Mouse (Mus musculus): ENCODE measurements at regions not wholly inside any gene's neighbourhood (a gene's known extent, or its start where the extent isn't known, plus 50 kb on each side); places are given as distances from the start of the nearest gene placed in this dataset.

DNA sequence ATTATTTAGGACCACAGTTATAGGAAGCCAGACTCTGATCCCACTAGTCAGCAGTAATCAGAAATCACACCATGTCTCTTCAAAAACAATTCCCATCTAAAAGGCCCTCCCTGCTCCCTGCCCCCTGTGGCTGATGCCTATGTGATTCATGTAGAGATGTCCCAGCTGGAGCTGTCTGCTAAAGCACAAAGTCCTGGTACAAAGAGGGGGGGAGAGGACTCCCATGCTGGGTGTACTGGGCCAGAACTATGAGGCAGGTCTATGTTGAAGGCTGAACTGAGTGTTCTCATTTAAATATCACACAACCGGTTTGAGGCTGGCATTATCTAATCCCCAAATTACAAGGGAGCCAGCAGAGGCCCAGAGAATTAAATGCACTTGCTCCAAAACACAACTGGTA lies 88.2 kb downstream of the Chst1 start:
- ATAC-seq (ENCODE audit: low read depth): no peak
- Histone ChIP-seq H3K4me2 (no peak overlapping the region), H3K9me3 (no peaks in the 10 kb centered on the region), H3K36me3 (no peaks in the 10 kb centered on the region), H3K27me3 (peaks cover 3% of the 10 kb centered on the region; the same call in 1 of the 2 replicates), H3K4me1 (replicated peaks) (peaks cover 13% of the 10 kb centered on the region), H3K9ac (no peak overlapping the region), H3K27ac (replicated peaks) (no peak overlapping the region), H3K4me3 (no peak overlapping the region)
- 30% methylated on average over 1 of the region's 1 CpGs for WGBS

DNA sequence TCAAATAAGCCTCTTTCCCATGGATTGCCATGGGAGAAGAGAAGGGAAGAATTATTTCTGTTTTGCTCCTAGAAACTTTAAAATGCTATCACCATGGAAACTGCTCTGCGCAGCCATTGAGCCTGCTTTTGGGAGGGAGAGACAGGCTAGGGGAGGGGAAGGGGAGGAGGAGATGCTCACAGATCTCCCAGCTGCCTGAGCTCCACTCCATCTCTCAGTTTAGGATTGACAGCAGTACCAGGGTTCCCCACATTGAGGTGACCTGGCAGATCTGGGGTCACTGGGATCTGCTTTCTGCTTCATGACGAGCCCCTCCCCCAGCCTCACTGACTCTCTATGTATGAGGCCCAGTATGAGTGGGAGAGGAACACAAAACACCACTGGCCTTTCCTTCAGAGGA lies 89.7 kb downstream of the Chst1 start:
- ATAC-seq (ENCODE audit: low read depth): peak; percentile 67

GRCm38 (mm10) chr2:92690304-92690703 lies 90.8 kb downstream of the Chst1 start:
- H3K4me3 ChIP-seq: no peak overlapping the region
- H3K9ac ChIP-seq: no peak overlapping the region
- H3K27ac ChIP-seq (replicated peaks): no peak overlapping the region
- peaks cover 13% of the 10 kb centered on the region for H3K4me1 ChIP-seq (replicated peaks)
- no peaks in the 10 kb centered on the region for H3K36me3 ChIP-seq
- ATAC-seq (ENCODE audit: low read depth): no peak
- H3K9me3 ChIP-seq: no peaks in the 10 kb centered on the region
- 82% methylated on average over 2 of the region's 2 CpGs for WGBS
- no peak overlapping the region for H3K4me2 ChIP-seq
- H3K27me3 ChIP-seq: peaks cover 22% of the 10 kb centered on the region

More for the DNA sequence above, 89.7 kb downstream of the Chst1 start:
- Histone ChIP-seq H3K27me3 (peaks cover 16% of the 10 kb centered on the region), H3K4me2 (no peak overlapping the region), H3K27ac (replicated peaks) (no peak overlapping the region), H3K4me3 (no peak overlapping the region), H3K4me1 (replicated peaks) (peaks cover 13% of the 10 kb centered on the region), H3K36me3 (no peaks in the 10 kb centered on the region), H3K9me3 (no peaks in the 10 kb centered on the region), H3K9ac (no peak overlapping the region)
- 19% methylated on average over 2 of the region's 2 CpGs for WGBS

DNA sequence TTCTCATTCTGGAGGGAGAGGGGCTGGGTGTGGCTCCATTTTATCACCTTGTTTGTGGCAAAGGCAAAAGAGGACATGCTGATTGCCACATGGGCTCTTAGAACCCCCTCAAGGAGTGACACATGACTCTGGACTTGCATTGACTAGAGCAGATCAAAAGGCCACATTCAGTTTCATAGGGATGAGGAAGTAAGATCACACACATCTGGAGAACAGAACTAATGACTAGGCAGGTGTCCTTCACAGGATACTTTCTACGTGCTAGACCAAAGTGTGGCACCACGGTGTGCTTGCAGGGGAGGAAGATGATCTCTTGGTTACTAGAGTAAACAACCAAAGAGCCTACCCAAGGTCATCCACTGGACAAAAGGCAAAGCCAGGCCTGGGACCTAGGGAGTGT lies 91.9 kb downstream of the Chst1 start:
- Histone ChIP-seq H3K36me3 (no peaks in the 10 kb centered on the region), H3K27me3 (peaks cover 24% of the 10 kb centered on the region), H3K9me3 (no peaks in the 10 kb centered on the region), H3K4me3 (no peak overlapping the region), H3K4me2 (no peak overlapping the region), H3K27ac (replicated peaks) (no peak overlapping the region), H3K4me1 (replicated peaks) (peaks cover 19% of the 10 kb centered on the region), H3K9ac (no peak overlapping the region)
- no peak for ATAC-seq (ENCODE audit: low read depth)
- 83% methylated on average over 2 of the region's 2 CpGs for WGBS

DNA sequence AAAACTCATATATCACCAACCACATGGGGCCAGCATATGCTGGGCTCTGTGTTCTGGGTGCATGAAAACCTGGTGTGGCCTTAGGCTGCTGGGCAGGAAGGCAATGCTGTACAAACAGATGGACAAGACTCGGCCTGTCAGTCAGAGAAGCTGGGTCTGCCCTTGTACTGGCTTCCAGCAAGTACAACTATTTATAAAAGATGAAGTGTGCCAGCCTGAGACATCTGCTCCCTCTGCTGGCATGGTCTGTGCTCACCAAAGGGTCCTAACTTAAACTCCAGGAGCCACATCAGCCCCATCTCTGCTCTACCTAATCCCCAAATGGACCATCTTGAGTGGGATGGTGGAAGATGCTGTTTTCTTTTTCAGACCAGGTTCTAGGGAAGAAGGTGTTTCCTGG lies 93.1 kb downstream of the Chst1 start:
- H3K9me3 ChIP-seq: no peaks in the 10 kb centered on the region
- H3K27me3 ChIP-seq: peaks cover 24% of the 10 kb centered on the region
- H3K36me3 ChIP-seq: no peaks in the 10 kb centered on the region
- 64% methylated on average over 1 of the region's 1 CpGs for WGBS
- no peak overlapping the region for H3K27ac ChIP-seq (replicated peaks)
- H3K4me1 ChIP-seq (replicated peaks): peaks cover 19% of the 10 kb centered on the region
- H3K4me3 ChIP-seq: no peak overlapping the region
- no peak for ATAC-seq (ENCODE audit: low read depth)
- H3K4me2 ChIP-seq: no peak overlapping the region
- H3K9ac ChIP-seq: no peak overlapping the region

DNA sequence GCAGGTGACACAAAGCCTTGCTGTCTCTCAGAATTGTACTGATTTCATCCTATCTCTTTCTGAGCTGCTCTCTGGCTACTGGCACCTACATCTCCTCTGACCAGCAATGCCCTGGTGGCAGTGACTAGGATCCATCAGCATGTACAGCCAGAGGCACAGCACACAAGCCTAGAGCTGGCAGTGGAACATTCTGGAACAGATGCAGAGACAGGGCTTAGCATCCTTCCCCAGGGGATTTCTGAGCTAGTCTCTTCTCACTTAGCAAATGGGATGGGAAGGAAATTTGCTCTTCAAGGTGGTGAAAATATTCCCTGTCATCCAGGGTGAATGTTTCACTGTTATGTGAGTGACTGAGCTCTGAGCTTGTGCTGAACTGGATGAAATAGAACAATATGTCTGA lies 93.5 kb downstream of the Chst1 start:
- Histone ChIP-seq H3K9me3 (no peaks in the 10 kb centered on the region), H3K4me2 (no peak overlapping the region), H3K4me3 (no peak overlapping the region), H3K27ac (replicated peaks) (no peak overlapping the region), H3K4me1 (replicated peaks) (peaks cover 19% of the 10 kb centered on the region), H3K27me3 (peaks cover 24% of the 10 kb centered on the region), H3K36me3 (no peaks in the 10 kb centered on the region), H3K9ac (no peak overlapping the region)
- no peak for ATAC-seq (ENCODE audit: low read depth)

GRCm38 (mm10) chr2:92694797-92695196 lies 95.3 kb downstream of the Chst1 start:
- peaks cover 24% of the 10 kb centered on the region for H3K27me3 ChIP-seq
- H3K27ac ChIP-seq (replicated peaks): no peak overlapping the region
- no peak overlapping the region for H3K4me2 ChIP-seq
- WGBS: 87% methylated on average over 2 of the region's 2 CpGs
- H3K4me3 ChIP-seq: no peak overlapping the region
- peaks cover 6% of the 10 kb centered on the region; the same call in 1 of the 2 replicates for H3K4me1 ChIP-seq (replicated peaks)
- no peak for ATAC-seq (ENCODE audit: low read depth)
- no peak overlapping the region for H3K9ac ChIP-seq
- H3K36me3 ChIP-seq: no peaks in the 10 kb centered on the region
- no peaks in the 10 kb centered on the region for H3K9me3 ChIP-seq

DNA sequence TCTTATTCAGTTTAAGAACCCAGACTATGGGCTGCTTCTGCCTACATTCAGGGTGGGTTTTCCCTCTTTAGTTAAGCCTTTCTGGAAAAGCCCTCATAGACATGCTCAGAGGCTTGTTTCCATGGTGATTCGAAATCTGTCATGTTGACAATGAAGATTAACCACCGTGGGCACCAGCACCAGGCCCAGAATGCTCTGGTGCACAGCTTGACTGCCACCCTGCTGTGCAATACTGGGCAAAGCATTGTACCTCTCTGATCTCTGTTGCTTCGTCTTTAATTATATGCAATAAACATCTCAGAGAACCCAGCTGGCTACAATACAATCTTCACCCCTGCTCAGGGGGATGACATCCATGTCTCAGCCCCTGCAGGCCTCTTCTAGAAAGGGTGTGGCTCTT lies 96.4 kb downstream of the Chst1 start:
- no peak overlapping the region for H3K4me2 ChIP-seq
- peak; percentile 46; the same call in 1 of the 2 replicates for ATAC-seq (ENCODE audit: low read depth)
- H3K27me3 ChIP-seq: peaks cover 24% of the 10 kb centered on the region
- no peak overlapping the region for H3K9ac ChIP-seq
- H3K36me3 ChIP-seq: no peaks in the 10 kb centered on the region
- no peaks in the 10 kb centered on the region for H3K9me3 ChIP-seq
- no peak overlapping the region for H3K4me3 ChIP-seq
- 26% methylated on average over 3 of the region's 3 CpGs for WGBS
- H3K4me1 ChIP-seq (replicated peaks): peaks cover 6% of the 10 kb centered on the region; the same call in 1 of the 2 replicates
- H3K27ac ChIP-seq (replicated peaks): no peak overlapping the region

- Histone ChIP-seq H3K9me3 (no peaks in the 10 kb centered on the region), H3K36me3 (no peaks in the 10 kb centered on the region), H3K4me3 (no peak overlapping the region), H3K4me2 (no peak overlapping the region), H3K27ac (replicated peaks) (no peak overlapping the region), H3K9ac (no peak overlapping the region), H3K4me1 (replicated peaks) (peaks cover 6% of the 10 kb centered on the region; the same call in 1 of the 2 replicates), H3K27me3 (peaks cover 25% of the 10 kb centered on the region)
- 58% methylated on average over 5 of the region's 5 CpGs for WGBS
- ATAC-seq (ENCODE audit: low read depth): no peak
Measured at GRCm38 (mm10) chr2:92697721-92698120, 98.2 kb downstream of the Chst1 start.

DNA sequence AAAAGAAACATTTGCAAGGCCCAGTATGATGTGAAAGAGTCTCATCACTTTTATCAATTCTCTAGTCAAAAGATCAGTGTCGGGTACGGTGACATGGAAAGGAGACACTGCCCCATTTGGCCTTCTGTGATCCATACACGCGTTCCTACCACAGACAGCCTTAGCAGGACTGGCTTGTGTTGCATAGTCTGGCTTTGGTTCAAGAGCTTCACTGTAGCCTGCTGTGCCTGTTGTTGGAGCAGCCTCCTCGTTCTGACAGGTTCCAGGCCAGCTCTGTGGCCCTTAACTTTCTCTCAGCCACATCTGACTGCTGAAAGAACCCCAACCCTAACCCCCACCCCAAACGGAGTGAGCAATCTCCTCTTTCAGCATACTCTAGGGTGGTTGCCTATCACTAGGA lies 99.9 kb downstream of the Chst1 start:
- Histone ChIP-seq H3K4me2 (no peak overlapping the region), H3K27ac (replicated peaks) (no peak overlapping the region), H3K9ac (no peak overlapping the region), H3K4me1 (replicated peaks) (peaks cover 6% of the 10 kb centered on the region), H3K36me3 (no peaks in the 10 kb centered on the region), H3K9me3 (no peaks in the 10 kb centered on the region), H3K4me3 (no peak overlapping the region), H3K27me3 (peaks cover 17% of the 10 kb centered on the region)
- WGBS: 86% methylated on average over 6 of the region's 6 CpGs
- ATAC-seq (ENCODE audit: low read depth): no peak

GRCm38 (mm10) chr2:92704035-92704434 lies 104.5 kb downstream of the Chst1 start:
- Histone ChIP-seq H3K27ac (replicated peaks) (no peak overlapping the region), H3K36me3 (no peaks in the 10 kb centered on the region), H3K9ac (no peak overlapping the region), H3K4me2 (no peak overlapping the region), H3K9me3 (no peaks in the 10 kb centered on the region), H3K4me3 (no peak overlapping the region), H3K27me3 (0 out of 2 replicates have a peak, but pooled peaks cover 10% of the 10 kb centered on the region), H3K4me1 (replicated peaks) (no peaks in the 10 kb centered on the region; the same call in none of the 2 replicates)
- WGBS: 47% methylated on average over 3 of the region's 3 CpGs
- no peak for ATAC-seq (ENCODE audit: low read depth)

DNA sequence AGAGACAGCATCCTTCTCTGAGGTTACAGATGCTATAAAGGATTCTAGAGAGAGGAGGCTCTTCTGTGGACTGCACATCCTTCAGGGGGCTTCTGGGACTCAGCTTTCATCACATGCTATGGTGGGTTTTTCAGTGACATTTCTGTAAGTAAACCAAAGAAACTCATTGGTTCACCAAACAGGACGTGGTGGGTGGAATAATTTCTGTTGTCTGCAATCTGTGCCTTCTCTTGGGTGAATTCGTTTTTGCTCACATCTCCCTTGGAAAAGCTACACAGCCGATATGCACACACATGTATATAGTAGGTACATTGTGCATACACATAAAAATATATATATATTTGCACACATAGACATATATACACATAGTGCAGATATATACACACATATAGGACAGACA lies 110.2 kb downstream of the Chst1 start:
- Histone ChIP-seq H3K36me3 (no peaks in the 10 kb centered on the region), H3K9me3 (no peaks in the 10 kb centered on the region), H3K4me1 (replicated peaks) (peaks cover 22% of the 10 kb centered on the region), H3K27me3 (no peaks in the 10 kb centered on the region), H3K4me3 (no peak overlapping the region), H3K27ac (replicated peaks) (no peak overlapping the region), H3K4me2 (no peak overlapping the region), H3K9ac (no peak overlapping the region)
- ATAC-seq (ENCODE audit: low read depth): no peak
- WGBS: 89% methylated on average over 3 of the region's 3 CpGs

DNA sequence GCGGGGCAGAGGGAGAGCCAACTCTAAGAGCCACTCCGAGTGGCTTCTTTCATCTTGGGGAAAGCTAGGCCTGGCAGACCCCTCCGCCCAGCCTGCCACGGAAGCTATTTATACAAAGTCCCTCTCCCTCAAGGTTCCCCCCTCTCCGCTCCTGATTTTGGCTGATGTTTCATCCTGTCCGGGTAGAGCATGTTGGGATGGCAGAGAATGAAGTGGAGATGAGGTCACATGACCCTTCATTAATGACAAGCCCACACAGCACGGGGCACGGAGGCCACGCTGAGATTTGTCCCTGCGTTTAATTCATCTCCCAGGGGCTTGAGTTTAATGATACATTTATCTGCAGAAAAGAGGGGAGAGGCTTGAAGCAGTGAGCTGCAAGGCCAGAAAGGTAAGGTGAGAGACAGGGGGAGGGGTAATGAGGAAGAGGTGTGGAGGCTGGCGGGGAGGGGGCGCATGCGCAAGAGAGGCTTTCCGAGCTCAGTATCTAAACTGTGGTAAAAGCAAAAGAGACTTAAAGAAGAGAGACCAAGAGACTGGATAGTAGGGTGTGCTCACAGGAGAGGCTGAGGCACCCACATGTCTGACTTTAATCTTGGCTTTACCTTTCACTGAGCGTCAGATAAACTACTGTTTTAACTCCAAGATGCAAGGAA lies 111.7 kb downstream of the Chst1 start:
- peak; percentile 24; the same call in 1 of the 2 replicates for ATAC-seq (ENCODE audit: low read depth)
- Histone ChIP-seq H3K4me3 (no peak overlapping the region), H3K9ac (no peak overlapping the region), H3K4me1 (replicated peaks) (peaks cover 22% of the 10 kb centered on the region), H3K4me2 (no peak overlapping the region), H3K36me3 (no peaks in the 10 kb centered on the region), H3K27me3 (no peaks in the 10 kb centered on the region), H3K27ac (replicated peaks) (no peak overlapping the region), H3K9me3 (no peaks in the 10 kb centered on the region)
- 25% methylated on average over 14 of the region's 15 CpGs for WGBS
